Mouse (Mus musculus) midbrain, embryonic 13.5 days (tissue): ENCODE measurements around the gene Lingo1. TPM values are rescaled to one million over a fixed set of nuclear protein-coding genes. Genes with fewer than 3 reads are reported as not detected.

Source experiments
- ATAC-seq: fragments of 200-750 bp; cut with Nextera tagmentation; 2 replicates; pipeline ENCODE4 v1.8.0; 2017; ENCODE audit warnings: mild to moderate bottlenecking, moderate TSS enrichment, moderate library complexity
- H3K27ac ChIP-seq: fragments of 300-500 bp; sonication (generic); 2 replicates; pipeline ENCODE4 v1.5.1; 2015; ENCODE audit warnings: inconsistent platforms, mild to moderate bottlenecking, moderate library complexity
- H3K27me3 ChIP-seq: fragments of 300-500 bp; sonication (generic); 2 replicates; pipeline ENCODE4 v1.6.1; 2015; ENCODE audit warnings: mild to moderate bottlenecking, inconsistent platforms
- H3K36me3 ChIP-seq: fragments of 300-500 bp; sonication (generic); 2 replicates; pipeline ENCODE4 v1.6.1; 2015; ENCODE audit warnings: mild to moderate bottlenecking, inconsistent platforms
- H3K4me1 ChIP-seq: fragments of 300-500 bp; sonication (generic); replicated peaks from 2 replicates; pipeline ENCODE4 v1.6.1; 2015; ENCODE audit warnings: inconsistent platforms
- H3K4me2 ChIP-seq: fragments of 300-500 bp; sonication (generic); replicated peaks from 2 replicates; pipeline ENCODE4 v1.6.1; 2015; ENCODE audit warnings: moderate library complexity, mild to moderate bottlenecking, inconsistent platforms
- H3K4me3 ChIP-seq: fragments of 300-500 bp; sonication (generic); replicated peaks from 2 replicates; pipeline ENCODE4 v1.5.1; 2015; ENCODE audit warnings: mild to moderate bottlenecking, inconsistent platforms
- H3K9ac ChIP-seq: fragments of 300-500 bp; sonication (generic); replicated peaks from 2 replicates; pipeline ENCODE4 v1.6.1; 2015; ENCODE audit warnings: mild to moderate bottlenecking, inconsistent platforms
- H3K9me3 ChIP-seq: fragments of 300-500 bp; sonication (generic); 2 replicates; pipeline ENCODE4 v1.6.1; 2016; ENCODE audit warnings: mild to moderate bottlenecking, inconsistent platforms
- WGBS: fragments of 180-500 bp; shearing (Covaris S2); methylation state at CpG from one replicate; pipeline ENCODE4 v1.1.7; 2015; 5-methylcytosine and 5-hydroxymethylcytosine counted together
- polyA plus RNA-seq: library from polyadenylated mRNA; unstranded; fragments of >200 nt; fragmentation: Nextera tagmentation; extraction: Ambion mirVana; gene quantifications from 2 replicates; pipeline ENCODE4 v1.2.1, GENCODE M21; 2015

The Lingo1 gene
- polyA plus RNA-seq, 1 experiment from 2014 or later = 39.0 TPM

DNA sequence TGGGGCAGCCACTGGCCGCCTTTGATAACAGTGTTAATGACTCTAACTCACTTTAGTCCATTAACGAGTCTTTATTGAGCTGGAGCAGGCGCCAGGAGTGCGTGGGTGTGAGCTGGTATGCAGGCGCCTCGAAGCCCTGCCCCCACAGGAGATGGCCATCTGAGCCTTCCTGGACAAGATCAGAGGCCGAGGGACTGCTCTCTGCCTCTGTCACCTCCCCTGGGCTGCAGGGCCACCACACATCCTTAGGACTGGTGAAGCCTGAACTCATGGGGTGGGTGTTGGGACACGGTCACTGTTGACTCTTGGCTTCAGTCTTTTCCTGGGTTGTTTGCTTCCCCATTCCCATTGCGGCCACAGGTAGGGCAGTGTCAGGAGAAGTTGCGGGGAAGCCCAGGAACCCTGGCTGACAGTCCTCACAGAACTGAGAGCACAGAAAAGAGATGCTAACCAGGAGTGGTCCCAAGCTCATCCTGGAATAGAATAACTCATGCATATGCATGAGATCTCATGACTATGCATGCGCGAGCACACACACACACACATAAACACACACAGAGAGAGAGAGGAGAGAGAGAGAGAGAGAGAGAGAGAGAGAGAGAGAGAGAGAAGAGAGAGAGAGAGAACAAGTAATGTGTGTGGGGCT is 191.3 kb downstream of the Lingo1 start:
- Histone ChIP-seq H3K27ac (peak overlapping the region; percentile 70; the same call in 1 of the 2 replicates), H3K4me2 (peak overlapping the region; percentile 11; the same call in 1 of the 2 replicates), H3K9ac (no peak overlapping the region), H3K36me3 (no peaks in the 10 kb centered on the region), H3K27me3 (no peaks in the 10 kb centered on the region), H3K4me1 (peaks cover 50% of the 10 kb centered on the region), H3K9me3 (no peaks in the 10 kb centered on the region), H3K4me3 (no peak overlapping the region)
- WGBS = 37% methylated on average over 12 of the region's 12 CpGs
- peak; percentile 81 for ATAC-seq

DNA sequence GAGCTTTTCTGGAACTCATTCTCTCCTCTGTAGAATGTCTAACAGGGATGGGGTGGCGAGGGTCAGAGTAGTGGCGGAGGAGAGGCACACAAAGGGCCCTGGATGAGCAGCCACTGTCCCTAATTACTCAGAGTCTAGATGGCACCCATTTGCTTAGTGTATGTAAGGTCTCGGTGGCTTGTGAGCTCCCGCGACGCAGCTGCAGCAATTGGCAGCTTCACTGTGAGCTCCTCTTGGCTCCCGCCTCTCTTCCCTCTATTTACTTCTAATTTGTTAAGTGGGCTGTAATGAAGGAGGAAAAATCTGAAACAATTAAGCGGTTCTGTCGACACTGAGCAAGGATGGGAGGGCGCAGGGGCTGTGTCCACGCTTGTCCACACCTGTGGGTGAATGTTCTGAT is 195.6 kb downstream of the Lingo1 start:
- Histone ChIP-seq H3K36me3 (no peaks in the 10 kb centered on the region), H3K9ac (no peak overlapping the region), H3K27ac (no peak overlapping the region), H3K27me3 (no peaks in the 10 kb centered on the region), H3K9me3 (no peaks in the 10 kb centered on the region), H3K4me1 (peaks cover 16% of the 10 kb centered on the region), H3K4me3 (no peak overlapping the region), H3K4me2 (no peak overlapping the region)
- 66% methylated on average over 11 of the region's 11 CpGs for WGBS
- ATAC-seq = no peak; the same call in 1 of the 2 replicates

DNA sequence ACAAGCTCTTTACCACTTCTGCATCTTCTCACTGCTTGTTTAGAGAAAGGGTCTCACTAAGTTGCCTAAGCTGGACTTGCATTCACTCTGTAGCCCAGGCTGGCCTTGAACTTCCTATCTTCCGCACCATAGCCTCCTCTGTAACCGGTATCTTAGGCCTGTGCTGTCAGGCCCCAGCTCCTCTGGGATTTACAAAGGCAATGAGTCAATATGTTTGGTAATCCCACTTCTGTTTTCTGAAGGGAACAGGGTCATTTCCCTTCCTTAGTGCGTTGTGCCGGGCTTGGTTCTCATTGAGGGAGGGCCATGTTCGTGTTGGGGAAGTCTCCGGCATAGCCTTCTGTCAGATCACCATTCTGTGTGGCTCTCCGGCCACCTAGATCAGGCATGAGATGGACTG is 203.6 kb downstream of the Lingo1 start:
- Histone ChIP-seq H3K9me3 (no peaks in the 10 kb centered on the region), H3K9ac (no peak overlapping the region), H3K4me3 (no peak overlapping the region), H3K4me2 (no peak overlapping the region), H3K27ac (no peak overlapping the region), H3K4me1 (peaks cover 18% of the 10 kb centered on the region), H3K36me3 (no peaks in the 10 kb centered on the region), H3K27me3 (0 out of 2 replicates have a peak, but pooled peaks cover 4% of the 10 kb centered on the region)
- ATAC-seq = no peak
- 88% methylated on average over 7 of the region's 7 CpGs for WGBS

DNA sequence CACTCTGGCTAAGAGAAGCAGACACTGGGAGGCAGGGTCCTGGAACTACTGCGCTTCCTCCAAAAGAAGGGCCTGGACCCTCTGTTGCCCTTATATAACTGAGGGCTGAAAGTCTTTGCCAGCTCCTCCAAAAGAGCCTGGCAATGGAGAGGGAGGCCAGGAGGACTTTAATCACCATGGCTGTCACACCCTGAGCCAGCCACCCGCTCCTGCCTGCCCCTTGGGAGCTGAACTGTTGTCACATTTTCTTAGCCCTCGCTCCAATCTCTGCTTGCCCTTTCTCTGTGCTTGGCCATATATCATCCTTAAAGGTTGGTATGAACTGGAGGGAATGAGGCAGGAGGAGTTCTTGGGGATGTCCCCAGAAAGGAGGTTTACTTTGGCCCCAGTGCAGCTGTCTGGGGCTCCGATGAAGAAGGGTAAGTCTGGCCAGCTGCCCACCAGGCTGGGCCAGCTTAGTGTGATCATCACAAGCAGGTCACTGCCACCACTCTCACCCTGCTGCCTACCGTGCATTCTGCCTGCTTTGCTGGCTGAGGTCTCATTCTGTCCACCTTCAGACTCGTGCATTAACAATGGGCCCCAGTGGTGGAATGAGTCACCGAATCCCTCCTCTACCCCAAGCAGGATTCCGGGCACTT is 204.9 kb downstream of the Lingo1 start:
- Histone ChIP-seq H3K9ac (no peak overlapping the region), H3K27ac (no peak overlapping the region), H3K36me3 (no peaks in the 10 kb centered on the region), H3K27me3 (0 out of 2 replicates have a peak, but pooled peaks cover 4% of the 10 kb centered on the region), H3K4me2 (no peak overlapping the region), H3K9me3 (no peaks in the 10 kb centered on the region), H3K4me1 (peaks cover 18% of the 10 kb centered on the region), H3K4me3 (no peak overlapping the region)
- WGBS = 84% methylated on average over 8 of the region's 8 CpGs
- ATAC-seq = no peak

DNA sequence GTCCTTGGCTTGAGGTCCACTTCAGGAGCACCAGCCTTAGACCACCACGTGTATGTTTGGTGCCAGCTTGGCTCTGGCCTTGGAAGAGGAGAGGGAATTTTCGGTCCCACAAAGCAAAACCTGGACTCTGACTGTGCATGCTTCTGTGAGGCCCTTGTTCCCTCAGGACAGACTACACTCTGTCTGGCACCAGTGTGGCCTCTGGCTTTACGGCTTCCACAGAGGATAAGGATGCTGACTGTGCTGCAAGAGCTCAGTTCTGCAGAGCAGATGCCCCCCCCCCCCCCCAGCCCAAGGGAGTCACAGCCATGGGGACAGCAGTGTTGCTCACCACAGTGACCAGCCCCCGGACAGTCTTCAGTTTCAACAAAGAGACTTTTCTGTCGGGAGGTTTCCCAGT is 206.5 kb downstream of the Lingo1 start:
- WGBS = 40% methylated on average over 5 of the region's 5 CpGs
- peaks cover 23% of the 10 kb centered on the region for H3K4me1 ChIP-seq
- no peaks in the 10 kb centered on the region for H3K36me3 ChIP-seq
- H3K4me3 ChIP-seq = no peak overlapping the region
- H3K4me2 ChIP-seq = no peak overlapping the region
- H3K27me3 ChIP-seq = 0 out of 2 replicates have a peak, but pooled peaks cover 4% of the 10 kb centered on the region
- H3K9ac ChIP-seq = no peak overlapping the region
- ATAC-seq = no peak
- no peaks in the 10 kb centered on the region for H3K9me3 ChIP-seq
- H3K27ac ChIP-seq = no peak overlapping the region

DNA sequence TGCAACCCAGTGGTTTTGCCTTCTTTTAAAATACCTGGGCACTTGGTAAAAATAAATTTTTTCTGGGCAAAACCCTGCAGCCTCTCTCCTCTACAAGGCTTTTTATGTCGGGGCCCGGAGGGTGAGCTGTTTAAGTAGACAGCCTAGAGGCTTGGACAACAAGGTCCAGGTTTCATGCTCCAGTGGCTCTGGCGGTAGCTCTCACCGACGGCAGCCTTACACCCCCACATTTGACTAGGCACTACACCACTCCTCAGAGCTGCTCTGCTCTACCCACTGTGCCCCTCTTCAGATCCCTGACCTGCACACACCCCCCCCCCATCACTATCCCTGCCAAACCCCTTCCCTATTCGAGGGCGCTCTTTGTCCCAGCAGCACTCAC is 212.2 kb downstream of the Lingo1 start:
- no peak for ATAC-seq
- peaks cover 42% of the 10 kb centered on the region for H3K4me1 ChIP-seq
- H3K9me3 ChIP-seq = no peaks in the 10 kb centered on the region
- no peak overlapping the region for H3K4me2 ChIP-seq
- H3K9ac ChIP-seq = no peak overlapping the region
- H3K27me3 ChIP-seq = 0 out of 2 replicates have a peak, but pooled peaks cover 4% of the 10 kb centered on the region
- no peak overlapping the region for H3K4me3 ChIP-seq
- WGBS = 32% methylated on average over 7 of the region's 7 CpGs
- H3K27ac ChIP-seq = no peak overlapping the region
- H3K36me3 ChIP-seq = no peaks in the 10 kb centered on the region

DNA sequence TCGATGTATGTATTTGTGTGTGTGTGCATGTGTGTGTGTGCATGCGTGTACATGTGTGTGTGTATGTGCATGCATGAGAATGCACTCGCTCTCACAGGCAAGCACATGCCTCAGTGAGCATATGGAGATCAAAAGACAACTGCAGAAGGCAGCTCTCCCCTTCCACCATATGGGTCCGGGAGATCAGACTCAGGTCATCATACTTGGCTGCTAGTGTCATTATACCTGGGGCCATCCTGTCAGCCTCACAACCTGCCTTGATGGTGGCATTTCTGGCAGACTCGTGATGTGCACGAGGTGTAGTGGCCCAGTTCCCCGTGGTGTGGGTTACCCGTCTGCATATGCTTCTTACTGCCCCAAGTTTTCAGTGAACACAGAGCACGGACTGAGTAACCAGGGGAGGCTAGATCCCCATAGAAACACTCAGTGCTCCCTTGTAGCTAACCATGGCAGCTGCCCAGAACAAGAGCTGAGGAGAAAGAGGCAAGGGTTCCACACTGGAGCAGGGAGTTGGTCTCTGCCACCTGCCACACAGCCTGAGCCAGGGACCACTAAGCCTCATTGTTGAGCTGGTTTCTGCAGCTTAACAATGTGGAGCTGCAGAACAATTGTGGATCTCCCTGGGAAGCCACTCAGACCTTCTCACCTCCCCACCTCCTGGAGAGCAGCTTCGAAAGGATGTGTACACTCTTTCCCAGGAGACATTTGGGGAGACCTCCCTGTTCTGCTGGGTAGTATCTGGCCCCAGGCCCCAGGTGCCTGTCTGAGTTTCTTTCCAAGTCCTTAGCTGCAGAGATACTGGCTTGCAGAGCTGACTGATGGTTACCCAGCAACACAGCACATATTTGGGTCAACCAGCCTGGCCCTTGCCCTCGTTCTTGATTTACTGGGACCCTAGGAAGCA is 212.9 kb downstream of the Lingo1 start:
- 44% methylated on average over 11 of the region's 11 CpGs for WGBS
- H3K36me3 ChIP-seq = no peaks in the 10 kb centered on the region
- no peaks in the 10 kb centered on the region for H3K9me3 ChIP-seq
- H3K9ac ChIP-seq = no peak overlapping the region
- H3K4me1 ChIP-seq = peaks cover 42% of the 10 kb centered on the region
- no peak overlapping the region for H3K4me2 ChIP-seq
- H3K27me3 ChIP-seq = 0 out of 2 replicates have a peak, but pooled peaks cover 4% of the 10 kb centered on the region
- H3K27ac ChIP-seq = peak overlapping the region; percentile 1; the same call in 1 of the 2 replicates
- H3K4me3 ChIP-seq = no peak overlapping the region
- peak; percentile 31 for ATAC-seq

DNA sequence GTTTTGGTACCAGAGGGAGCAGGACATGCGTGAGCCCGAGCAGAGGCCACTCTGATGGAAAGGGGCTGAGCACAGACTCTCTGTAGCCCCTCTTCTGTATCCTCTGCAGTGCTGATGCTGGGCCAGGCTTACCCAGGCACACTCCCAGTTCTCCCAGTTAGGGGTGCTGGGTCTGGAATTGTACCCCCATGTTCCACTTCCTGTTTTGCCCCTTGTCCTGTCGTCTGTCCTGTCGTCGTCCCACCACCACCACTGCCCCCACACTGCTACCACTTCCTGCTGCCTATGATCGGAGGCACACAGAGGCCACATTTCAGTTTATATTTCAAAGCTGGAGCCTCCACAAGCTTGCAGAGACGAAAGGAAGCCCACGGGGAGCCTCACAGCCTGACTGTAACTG is 213.6 kb downstream of the Lingo1 start:
- Histone ChIP-seq H3K27ac (no peak overlapping the region), H3K4me2 (no peak overlapping the region), H3K27me3 (0 out of 2 replicates have a peak, but pooled peaks cover 4% of the 10 kb centered on the region), H3K4me3 (no peak overlapping the region), H3K9me3 (no peaks in the 10 kb centered on the region), H3K9ac (no peak overlapping the region), H3K4me1 (peaks cover 45% of the 10 kb centered on the region), H3K36me3 (no peaks in the 10 kb centered on the region)
- ATAC-seq = no peak
- WGBS = 77% methylated on average over 8 of the region's 8 CpGs

DNA sequence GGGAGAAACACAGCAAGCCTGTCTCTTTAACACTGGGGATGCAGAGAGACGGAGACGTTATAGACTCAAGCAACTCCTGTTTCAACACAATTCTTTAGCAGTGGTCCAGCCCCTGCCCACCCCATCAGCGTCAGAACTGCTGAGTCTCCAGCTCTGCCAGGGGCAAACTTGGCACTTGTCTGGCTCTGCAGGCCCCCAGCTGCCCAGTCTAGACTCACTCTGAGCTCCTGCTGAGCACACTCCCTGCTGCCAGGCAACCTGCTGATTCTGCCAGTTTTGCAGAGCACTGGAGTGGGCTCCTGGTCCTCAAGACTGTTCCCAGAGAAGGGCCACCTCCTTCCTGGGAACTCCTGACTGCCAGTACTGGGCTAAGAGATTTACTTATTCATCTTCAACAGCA is 214.6 kb downstream of the Lingo1 start:
- ATAC-seq = no peak
- WGBS = 39% methylated on average over 3 of the region's 3 CpGs
- peaks cover 54% of the 10 kb centered on the region for H3K4me1 ChIP-seq
- H3K4me2 ChIP-seq = no peak overlapping the region
- no peak overlapping the region for H3K27ac ChIP-seq
- no peak overlapping the region for H3K4me3 ChIP-seq
- 0 out of 2 replicates have a peak, but pooled peaks cover 4% of the 10 kb centered on the region for H3K27me3 ChIP-seq
- H3K9ac ChIP-seq = no peak overlapping the region
- no peaks in the 10 kb centered on the region for H3K36me3 ChIP-seq
- H3K9me3 ChIP-seq = no peaks in the 10 kb centered on the region

DNA sequence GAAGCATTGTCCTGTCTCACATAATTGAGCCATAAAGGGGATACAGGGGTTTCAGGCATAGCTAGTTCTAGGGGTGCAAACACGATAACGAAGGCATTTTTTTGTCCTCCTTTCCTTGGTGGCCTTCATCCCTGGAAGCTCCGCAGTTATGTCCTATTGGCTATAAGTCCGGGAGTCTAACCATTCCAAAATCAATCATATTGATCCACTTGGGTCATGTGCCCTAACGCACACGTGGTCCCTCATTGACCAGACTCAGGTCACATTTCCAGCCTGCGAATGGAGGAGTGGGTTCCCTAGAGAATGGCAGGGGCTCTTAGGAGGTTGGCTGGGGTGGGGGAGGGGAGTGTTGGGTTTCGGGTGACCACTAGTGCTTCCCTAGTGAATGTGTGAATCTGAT is 215.3 kb downstream of the Lingo1 start:
- H3K27me3 ChIP-seq = 0 out of 2 replicates have a peak, but pooled peaks cover 4% of the 10 kb centered on the region
- H3K4me2 ChIP-seq = no peak overlapping the region
- no peak overlapping the region for H3K4me3 ChIP-seq
- no peaks in the 10 kb centered on the region for H3K36me3 ChIP-seq
- no peak overlapping the region for H3K9ac ChIP-seq
- WGBS = 69% methylated on average over 8 of the region's 8 CpGs
- H3K4me1 ChIP-seq = peaks cover 54% of the 10 kb centered on the region
- no peaks in the 10 kb centered on the region for H3K9me3 ChIP-seq
- ATAC-seq = no peak
- 0 out of 2 replicates have a peak overlapping the region, but pooled peaks have one; percentile 51 for H3K27ac ChIP-seq

DNA sequence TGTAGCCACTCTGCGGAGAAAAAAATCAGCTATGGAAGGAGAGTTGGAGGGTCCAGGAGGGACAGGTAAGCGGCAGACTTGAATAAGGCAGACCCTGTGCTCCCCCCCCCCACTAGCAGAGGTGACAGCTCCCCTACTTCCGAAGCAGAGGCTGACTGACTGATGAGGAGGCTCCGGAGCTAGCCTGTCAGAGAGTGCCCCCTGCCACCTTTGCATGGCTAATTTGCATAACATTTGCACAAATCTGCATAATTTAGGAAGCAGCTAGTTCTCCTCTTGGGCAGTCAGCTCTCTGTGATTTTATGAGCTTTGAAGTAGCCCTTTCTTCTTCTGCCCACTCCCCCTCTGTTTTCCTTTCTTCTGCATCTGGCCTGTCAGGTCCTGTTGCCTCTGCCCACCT is 216.2 kb downstream of the Lingo1 start:
- Histone ChIP-seq H3K4me3 (no peak overlapping the region), H3K27ac (0 out of 2 replicates have a peak overlapping the region, but pooled peaks have one; percentile 51), H3K4me2 (no peak overlapping the region), H3K4me1 (peaks cover 49% of the 10 kb centered on the region), H3K9me3 (no peaks in the 10 kb centered on the region), H3K27me3 (0 out of 2 replicates have a peak, but pooled peaks cover 4% of the 10 kb centered on the region), H3K36me3 (no peaks in the 10 kb centered on the region), H3K9ac (no peak overlapping the region)
- WGBS = 26% methylated on average over 4 of the region's 4 CpGs
- peak; percentile 44 for ATAC-seq

DNA sequence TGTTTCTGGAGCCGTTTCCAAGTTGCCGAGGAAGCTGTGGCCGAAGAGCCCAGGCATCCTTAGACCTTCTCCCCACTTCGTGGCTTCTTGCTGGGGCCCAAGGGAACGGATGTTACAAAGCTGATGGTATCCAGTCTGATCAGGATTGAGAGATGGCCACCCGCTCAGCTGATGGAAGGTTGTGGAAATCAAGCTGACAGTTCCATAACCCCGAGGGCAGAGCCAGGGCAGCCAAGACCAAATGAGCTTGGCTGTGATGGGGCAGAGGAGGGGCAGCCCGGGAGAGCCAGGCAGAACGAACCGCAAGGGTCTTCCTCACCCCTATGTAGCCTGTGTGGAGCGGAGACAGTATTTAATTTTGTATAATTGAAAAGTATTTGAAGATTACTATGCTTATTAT is 218.9 kb downstream of the Lingo1 start:
- Histone ChIP-seq H3K27ac (no peak overlapping the region), H3K4me2 (no peak overlapping the region), H3K9ac (no peak overlapping the region), H3K4me3 (no peak overlapping the region), H3K4me1 (peaks cover 47% of the 10 kb centered on the region), H3K27me3 (0 out of 2 replicates have a peak, but pooled peaks cover 4% of the 10 kb centered on the region), H3K9me3 (no peaks in the 10 kb centered on the region), H3K36me3 (no peaks in the 10 kb centered on the region)
- WGBS = 43% methylated on average over 11 of the region's 11 CpGs
- no peak for ATAC-seq
